ENCODE assay signal across 17 mouse cellular contexts in genomic region chr13:46753294-46753693, GRCm38 (mm10).
"Had no signal": no experiment of that assay in that cellular context is flagged by ENCODE, and none has a peak within 500 bp of the region (broad histone marks: within the 10 kb centered on the region; RNA-seq: fewer than 3 reads in every experiment).

No protein-coding gene starts in this region.

- H3K4me1 ChIP-seq: midbrain, embryonic 10.5 days; midbrain, embryonic 12.5 days; neural tube, embryonic 13.5 days; neural tube, embryonic 15.5 days had no signal

- H3K4me2 ChIP-seq: liver, embryonic 12.5 days; midbrain, embryonic 12.5 days; neural tube, embryonic 13.5 days; neural tube, embryonic 15.5 days had no signal

- H3K9ac ChIP-seq: liver, embryonic 12.5 days; liver, embryonic 14.5 days; midbrain, embryonic 12.5 days; neural tube, embryonic 13.5 days; neural tube, embryonic 15.5 days had no signal

- ATAC-seq: liver, embryonic 12.5 days; midbrain, embryonic 16.5 days had no signal

- DNase-seq: midbrain, embryonic 14.5 days; retina, postnatal 1 day; right cerebral cortex, adult 18-20 months; right cerebral cortex, postnatal 25 days; right cerebral cortex, postnatal 4 days; spleen, adult 18-20 months; thymus, adult 18-20 months; thymus, postnatal 14 days; thymus, postnatal 36 days had no signal

- H3K9me3 ChIP-seq: liver, embryonic 12.5 days; midbrain, embryonic 10.5 days; midbrain, embryonic 12.5 days; neural tube, embryonic 13.5 days; neural tube, embryonic 15.5 days had no signal

- H3K27ac ChIP-seq: liver, embryonic 12.5 days; liver, embryonic 14.5 days; midbrain, embryonic 10.5 days; midbrain, embryonic 12.5 days; neural tube, embryonic 13.5 days; neural tube, embryonic 15.5 days had no signal

- H3K27me3 ChIP-seq: liver, embryonic 12.5 days; midbrain, embryonic 12.5 days; neural tube, embryonic 13.5 days; neural tube, embryonic 15.5 days had no signal

- H3K4me3 ChIP-seq: liver, embryonic 12.5 days; midbrain, embryonic 10.5 days; midbrain, embryonic 12.5 days; myocyte; neural tube, embryonic 13.5 days; neural tube, embryonic 15.5 days had no signal
